Mouse (Mus musculus) urinary bladder, adult 2 months (tissue): ENCODE results near the gene Ppp1ca. TPM values are rescaled to one million over a fixed set of nuclear protein-coding genes. Genes with fewer than 3 reads are reported as not detected.

Experiments
- DNase-seq: peaks from one replicate; pipeline ENCODE4 v3.0.0; 2022; ENCODE audit warnings: low spot score
- polyA plus RNA-seq: library from polyadenylated mRNA; depleted of rRNA; stranded (reverse); fragments of >200 nt; gene quantifications from 2 replicates; pipeline ENCODE4 v1.2.3, GENCODE M21; 2012; rRNA removed

Ppp1ca gene
- polyA plus RNA-seq: 257 and 304 TPM in 2 replicates

GRCm38 (mm10) chr19:4191528-4192250 is at the start of gene Ppp1ca:
Ppp1ca (plus strand) TSS chr19:4192065.
- DNase-seq: peak; percentile 94

- no peak for DNase-seq
These were observed 49.3 kb upstream of the Ppp1ca start for GRCm38 (mm10) chr19:4142416-4143173.

GRCm38 (mm10) chr19:4143759-4144268 is 48.1 kb upstream of the Ppp1ca start, which contains the start of gene Cabp4:
Cabp4 (minus strand) TSS chr19:4144033.
- no peak for DNase-seq

DNA sequence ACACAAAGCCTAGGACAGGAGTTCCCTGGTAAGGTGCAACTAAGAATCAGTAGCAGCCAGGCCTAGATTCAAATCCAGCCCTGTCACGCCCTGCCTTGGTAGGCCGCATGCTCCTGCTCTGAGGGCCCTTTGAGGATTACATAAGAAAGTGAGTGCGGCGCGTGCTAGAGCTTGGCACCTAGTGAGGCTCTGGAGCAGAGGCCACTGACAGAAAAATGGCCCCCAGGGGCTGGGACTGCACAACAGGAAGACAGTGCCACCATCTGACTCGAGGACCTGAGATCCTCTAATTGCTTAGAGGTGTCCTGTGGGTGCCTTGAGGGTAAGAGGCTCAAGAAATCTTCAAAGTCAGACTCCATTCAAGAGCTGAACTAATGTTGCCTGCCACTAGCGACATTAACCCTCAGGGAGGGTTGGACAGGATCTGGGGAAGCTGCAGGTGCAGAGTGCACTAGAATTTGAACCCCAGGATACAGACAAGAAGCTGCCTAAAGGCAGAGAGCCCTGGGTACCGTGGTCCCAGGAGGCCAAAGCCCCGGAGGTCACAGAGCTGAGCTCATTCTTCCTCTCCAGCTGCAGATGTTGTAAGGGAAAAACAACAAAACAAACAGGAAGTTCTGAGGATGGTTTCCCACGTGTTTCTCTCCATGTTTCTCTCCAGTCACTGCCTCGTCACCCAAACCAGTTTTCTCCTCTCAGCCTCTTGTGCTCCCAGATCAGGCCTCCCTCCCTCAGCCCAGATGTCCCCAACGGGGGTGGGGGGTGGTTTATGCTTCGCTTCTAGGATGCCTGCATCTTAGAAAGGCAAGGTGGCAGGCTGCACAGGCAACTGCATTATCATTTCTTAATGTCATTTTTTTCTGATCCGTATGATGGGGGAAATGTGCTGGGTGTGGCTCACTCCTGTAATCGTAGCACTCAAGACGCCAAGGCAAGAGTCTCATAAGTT is 47.0 kb upstream of the Ppp1ca start:
- DNase-seq: no peak

GRCm38 (mm10) chr19:4145936-4146335 is 45.9 kb upstream of the Ppp1ca start:
- no peak for DNase-seq

- DNase-seq: no peak
These were observed 45.4 kb upstream of the Ppp1ca start for GRCm38 (mm10) chr19:4146366-4147021.

- DNase-seq: no peak
These were observed 44.9 kb upstream of the Ppp1ca start for GRCm38 (mm10) chr19:4147022-4147405.

DNA sequence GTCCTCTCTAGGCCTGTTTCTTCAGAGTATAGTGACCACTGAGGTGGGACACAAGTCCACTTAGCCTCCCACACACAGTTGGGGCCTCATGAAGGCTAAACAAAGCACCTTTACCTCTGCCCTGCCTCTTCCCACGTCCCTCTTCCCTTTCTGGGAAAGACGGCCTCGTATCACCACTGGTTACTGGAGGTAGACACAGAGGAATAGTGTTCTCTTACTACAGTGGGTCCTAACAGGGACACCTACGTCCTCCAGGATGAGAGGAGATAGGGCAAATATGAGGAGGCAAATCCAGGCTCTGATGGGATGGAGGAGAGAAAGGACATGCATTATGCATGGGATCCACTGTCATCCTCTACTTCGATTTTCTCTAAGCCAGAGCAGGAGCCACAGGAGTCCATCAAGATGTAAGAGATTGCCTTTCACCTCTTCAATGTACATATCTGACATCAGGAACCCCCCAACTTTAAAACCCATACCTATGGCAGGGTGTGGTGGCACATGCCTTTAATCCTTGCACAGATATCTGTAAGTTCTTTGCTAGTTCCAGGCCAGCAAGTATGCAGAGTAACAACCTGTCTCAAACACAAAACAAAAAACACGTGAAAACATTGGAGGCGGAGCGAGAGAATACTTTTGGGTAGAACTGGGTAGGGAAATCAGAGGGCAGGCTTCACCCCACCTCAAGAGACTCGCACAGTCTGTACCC is 43.9 kb upstream of the Ppp1ca start:
- DNase-seq: no peak

DNA sequence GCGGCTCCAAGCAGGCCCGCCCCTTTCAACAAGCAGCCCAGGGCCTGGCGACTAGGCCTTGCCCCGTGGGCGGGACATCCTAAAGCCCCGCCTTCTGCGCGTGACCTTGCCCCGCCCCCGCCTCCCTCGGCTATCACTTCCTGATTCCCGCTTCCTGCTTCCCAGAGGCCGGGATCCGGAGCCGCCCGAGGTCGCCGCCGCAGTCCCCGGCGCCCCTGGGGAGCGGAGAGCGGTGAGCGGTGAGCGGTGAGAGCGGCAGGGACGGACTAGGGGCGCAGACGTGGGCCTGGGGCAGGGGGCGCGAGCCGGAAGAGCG is 43.4 kb upstream of the Ppp1ca start, which contains the start of gene Coro1b:
TSS of gene Coro1b (plus strand) at position 129 of the 316 bp plus-strand sequence.
- peak; percentile 92 for DNase-seq

DNA sequence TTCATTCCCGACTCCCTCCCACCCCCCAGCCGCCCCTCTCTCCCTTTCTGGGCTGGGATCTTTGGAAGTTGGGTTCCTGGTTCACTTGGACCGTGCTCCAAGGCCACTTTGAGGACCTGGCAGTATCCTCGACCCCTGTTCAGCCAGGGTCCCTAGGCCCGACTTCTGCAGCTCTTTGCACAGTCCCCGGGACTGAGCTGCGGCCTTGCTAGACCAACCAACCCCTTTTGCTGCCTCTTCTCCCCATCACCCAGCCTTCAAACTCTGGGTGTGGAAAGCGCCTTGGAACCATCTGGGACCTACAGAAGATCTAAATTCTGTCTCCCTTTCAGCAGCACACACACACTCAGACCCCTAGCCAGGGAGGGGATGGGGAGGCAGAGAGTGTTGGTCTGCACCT is 43.0 kb upstream of the Ppp1ca start:
- no peak for DNase-seq

DNA sequence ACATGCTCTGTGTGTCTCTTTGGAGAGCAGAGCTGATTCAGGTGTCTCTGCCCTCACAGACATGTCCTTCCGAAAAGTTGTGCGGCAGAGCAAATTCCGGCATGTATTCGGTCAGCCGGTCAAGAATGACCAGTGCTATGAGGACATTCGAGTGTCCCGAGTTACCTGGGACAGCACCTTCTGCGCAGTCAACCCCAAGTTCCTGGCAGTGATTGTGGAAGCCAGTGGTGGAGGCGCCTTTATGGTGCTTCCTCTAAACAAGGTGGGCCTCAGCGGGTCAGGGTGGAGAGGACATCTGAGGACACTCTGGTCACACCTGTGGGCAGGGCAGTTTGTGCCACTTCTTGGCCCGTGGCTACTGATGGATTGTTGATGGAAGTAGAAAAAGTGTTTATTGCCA is 42.6 kb upstream of the Ppp1ca start:
- DNase-seq: no peak

DNA sequence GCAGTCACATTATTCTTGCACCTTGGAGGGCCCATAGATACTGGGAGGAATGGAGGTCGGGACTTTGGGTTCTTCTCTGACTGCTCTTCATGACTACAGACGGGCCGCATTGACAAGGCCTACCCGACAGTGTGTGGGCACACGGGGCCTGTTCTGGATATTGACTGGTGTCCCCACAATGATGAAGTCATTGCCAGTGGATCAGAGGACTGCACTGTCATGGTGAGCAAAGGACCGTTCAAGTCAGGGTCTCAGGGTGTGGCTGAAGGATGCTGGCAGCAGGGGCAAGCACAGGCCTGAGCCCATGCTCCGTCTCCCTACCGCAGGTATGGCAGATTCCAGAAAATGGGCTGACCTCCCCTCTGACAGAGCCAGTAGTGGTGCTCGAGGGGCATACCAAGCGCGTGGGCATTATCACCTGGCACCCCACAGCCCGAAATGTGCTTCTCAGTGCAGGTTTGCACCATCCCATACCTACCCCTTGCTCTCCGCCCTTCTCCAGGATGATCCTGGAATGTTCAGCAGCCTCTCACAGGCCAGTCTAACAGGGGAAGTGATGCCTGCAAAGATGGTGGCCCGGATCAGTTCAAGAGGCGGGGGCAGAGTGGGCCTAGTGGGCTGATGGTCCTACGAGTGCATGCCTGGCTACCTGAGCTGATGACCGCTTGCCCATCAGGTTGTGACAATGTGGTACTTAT is 42.0 kb upstream of the Ppp1ca start:
- DNase-seq: no peak

- DNase-seq: no peak
These were observed 41.0 kb upstream of the Ppp1ca start for GRCm38 (mm10) chr19:4150567-4151487.

- no peak for DNase-seq
These were observed 40.4 kb upstream of the Ppp1ca start for GRCm38 (mm10) chr19:4151488-4151860.

DNA sequence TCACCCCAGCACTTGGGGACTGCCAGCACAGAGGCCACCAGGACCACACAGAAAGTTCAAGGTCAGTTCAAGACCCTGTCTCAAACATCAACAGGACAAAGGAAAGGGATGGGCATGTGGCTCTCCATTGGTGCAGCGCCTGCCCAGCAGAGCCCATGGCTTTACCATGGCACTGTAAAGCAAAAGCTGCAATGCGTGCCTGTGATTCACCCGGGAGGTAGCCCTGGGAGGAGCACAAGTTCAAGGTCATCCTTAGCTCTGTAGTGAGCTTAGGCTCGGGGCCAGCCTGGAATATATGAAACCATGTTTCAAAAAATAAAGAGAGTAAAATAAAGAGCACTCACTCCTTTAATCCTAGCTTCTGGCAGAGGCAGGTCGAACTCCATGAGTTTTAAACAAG is 40.0 kb upstream of the Ppp1ca start:
- no peak for DNase-seq

GRCm38 (mm10) chr19:4152445-4153231 is 39.2 kb upstream of the Ppp1ca start:
- no peak for DNase-seq

DNA sequence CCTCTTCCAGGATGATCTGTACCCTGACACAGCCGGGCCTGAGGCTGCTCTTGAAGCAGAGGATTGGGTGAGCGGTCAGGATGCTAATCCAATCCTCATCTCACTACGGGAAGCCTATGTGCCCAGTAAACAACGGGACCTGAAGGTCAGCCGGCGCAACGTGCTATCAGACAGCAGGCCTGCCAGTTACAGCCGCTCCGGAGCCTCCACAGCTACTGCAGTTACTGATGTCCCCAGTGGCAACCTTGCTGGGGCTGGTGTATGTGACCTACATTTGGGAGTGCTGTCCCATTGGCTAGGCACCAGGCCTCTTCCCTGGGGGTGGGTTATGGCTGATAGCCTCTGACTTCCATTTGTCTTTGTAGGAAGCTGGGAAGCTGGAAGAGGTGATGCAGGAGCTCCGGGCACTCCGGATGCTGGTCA is 38.6 kb upstream of the Ppp1ca start, which contains the start of gene Ptprcap:
TSS of gene Ptprcap (plus strand) at position 373 of the 423 bp plus-strand sequence.
- no peak for DNase-seq
